Mouse (Mus musculus): ENCODE results near the gene Ptpn7.

DNA sequence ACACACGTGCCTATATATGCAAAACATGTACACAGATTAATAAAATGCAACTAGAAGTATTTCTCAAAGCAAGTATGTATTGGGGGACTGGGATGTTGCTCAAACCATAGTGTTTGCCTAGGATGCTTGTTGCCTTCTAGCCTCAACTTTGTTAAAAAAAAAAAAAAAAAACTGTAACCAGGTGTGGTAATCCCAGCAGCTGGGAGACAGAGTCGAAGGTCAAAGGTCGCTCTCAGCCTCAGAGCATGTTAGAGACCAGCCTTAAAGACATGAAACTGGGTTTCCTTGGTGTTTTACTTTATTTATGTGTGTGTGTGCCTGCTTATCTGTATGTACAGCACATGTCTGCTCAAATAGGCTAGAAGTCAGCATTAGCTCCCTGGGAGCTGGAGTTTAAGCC is 42.7 kb downstream of the Ptpn7 start:
- no peak for TF ChIP-seq POLR2A (IDR thresholded peaks at IDR 0.05; ENCODE audit: control insufficient read depth, extremely low read depth, insufficient read depth, low read length, poor library complexity)
- TF ChIP-seq CTCF (IDR thresholded peaks at IDR 0.05; ENCODE audit: borderline replicate concordance, control insufficient read depth, extremely low read depth, insufficient read depth, low read length, poor library complexity): no peak
